ENCODE assay signal across 8 mouse cellular contexts in the genomic region with DNA sequence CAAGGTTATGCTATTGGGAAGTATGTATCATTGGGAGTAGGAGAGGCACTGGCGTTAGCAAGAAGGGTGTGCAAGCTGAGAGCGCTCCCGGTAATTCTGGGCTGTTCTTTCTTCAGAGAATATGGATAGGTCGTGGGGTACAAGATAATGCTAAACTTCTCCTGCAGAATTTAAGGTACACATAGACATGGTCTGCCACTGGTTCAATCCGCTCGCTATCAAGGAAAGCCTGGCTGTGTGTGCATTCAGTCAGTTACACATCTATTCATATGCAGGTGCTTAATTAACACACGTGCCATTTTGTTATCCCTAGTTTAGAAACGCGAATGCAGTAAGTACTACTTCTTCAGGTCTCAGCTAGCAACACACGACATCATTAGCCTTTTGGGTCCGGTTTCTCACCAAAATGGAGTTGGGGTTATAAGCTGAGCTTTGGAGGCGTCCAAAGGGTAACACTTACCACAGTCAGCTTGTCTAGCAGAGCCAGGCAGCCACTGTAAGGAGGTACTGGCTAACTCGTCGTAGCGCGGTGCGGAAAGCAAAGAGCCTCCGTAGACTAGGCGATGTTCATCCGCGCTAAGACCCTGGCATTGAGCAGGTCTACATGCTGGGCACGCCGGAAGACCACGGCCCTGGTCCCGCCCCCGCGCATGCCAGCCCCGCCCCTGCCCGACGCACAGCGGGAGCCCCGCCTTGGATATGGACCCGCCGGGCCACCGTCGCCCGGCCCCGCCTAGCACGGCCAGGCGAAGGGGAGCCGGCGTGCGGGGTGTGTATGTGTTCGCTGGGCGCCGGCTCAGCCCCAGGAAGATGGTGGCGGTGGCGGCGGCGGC. TPM values are rescaled to one million over a fixed set of nuclear protein-coding genes. Genes with fewer than 3 reads are reported as not detected.
DNase-seq lines count a peak whose midpoint lies in the region; ATAC-seq and TF ChIP-seq lines count a peak whose summit lies in the region.

TSS of gene 4930402H24Rik (minus strand) at position 656 of the 833 bp plus-strand sequence.
TSS of gene Atrn (plus strand) at position 745 of the 833 bp plus-strand sequence.

- peak within 1 kb of the TSS; percentile 90 for H3K27ac ChIP-seq in forebrain, postnatal 0 days (ENCODE audit: low read depth, low read length)
- H3K27ac ChIP-seq in lung, embryonic 15.5 days, result peak within 1 kb of the TSS; percentile 76

- H3K9me3 ChIP-seq in G1E (replicated peaks), result no peaks in the 10 kb centered on the region
- no peaks in the 10 kb centered on the region for H3K9me3 ChIP-seq in forebrain, postnatal 0 days (ENCODE audit: low read length)
- no peaks in the 10 kb centered on the region for H3K9me3 ChIP-seq in lung, embryonic 15.5 days

- WGBS in forebrain, postnatal 0 days, result 6% methylated on average over 40 of the region's 50 CpGs
- WGBS in lung, embryonic 15.5 days, result 3% methylated on average over 46 of the region's 50 CpGs

- peak within 1 kb of the TSS; percentile 96 for H3K4me3 ChIP-seq in G1E (ENCODE audit: low read depth, low read length)
- H3K4me3 ChIP-seq in forebrain, postnatal 0 days (ENCODE audit: low read depth, low read length), result peak within 1 kb of the TSS; percentile 90
- peak within 1 kb of the TSS; percentile 100 for H3K4me3 ChIP-seq in lung, embryonic 15.5 days

- ATAC-seq in G1E (ENCODE audit: extremely low read depth, insufficient number of reproducible peaks, low FRiP score, poor library complexity, severe bottlenecking), result peak; percentile 92
- peak; percentile 98 for ATAC-seq in forebrain, postnatal 0 days
- peak; percentile 99 for ATAC-seq in lung, embryonic 15.5 days (ENCODE audit: borderline replicate concordance, extremely low read depth, low FRiP score, low TSS enrichment)

- H3K27me3 ChIP-seq in G1E (ENCODE audit: insufficient read depth, low read length), result no peaks in the 10 kb centered on the region
- no peaks in the 10 kb centered on the region for H3K27me3 ChIP-seq in forebrain, postnatal 0 days (ENCODE audit: insufficient read depth, low read length)
- H3K27me3 ChIP-seq in lung, embryonic 15.5 days, result no peaks in the 10 kb centered on the region

- DNase-seq in G1E (ENCODE audit: low spot score), result peak; percentile 90
- peak; percentile 82 to 97 for DNase-seq in cerebellum, adult 18-20 months
- peak; percentile 96 for DNase-seq in forebrain, postnatal 0 days
- peak; percentile 94 for DNase-seq in heart, postnatal 4 days
- peak; percentile 73 to 87 for DNase-seq in layer of hippocampus, adult 8-10 months (ENCODE audit: low spot score in 2 of 2)
- DNase-seq in ovary, adult 18-20 months (ENCODE audit: low spot score), result peak; percentile 90
- DNase-seq in thymus, postnatal 0 days (ENCODE audit: low spot score), result peak; percentile 97

- TF ChIP-seq CTCF in G1E (IDR thresholded peaks at IDR 0.05; ENCODE audit: low read depth, low read length), result no peak
- TF ChIP-seq CTCF in forebrain, postnatal 0 days (IDR thresholded peaks at IDR 0.05; ENCODE audit: low read depth), result no peak

- peak within 1 kb of the TSS; percentile 97 for H3K9ac ChIP-seq in forebrain, postnatal 0 days
- H3K9ac ChIP-seq in lung, embryonic 15.5 days, result peak within 1 kb of the TSS; percentile 88

- H3K4me1 ChIP-seq in G1E (ENCODE audit: insufficient read depth, low read depth, low read length), result peaks cover 26% of the 10 kb centered on the region
- peaks cover 19% of the 10 kb centered on the region for H3K4me1 ChIP-seq in forebrain, postnatal 0 days (ENCODE audit: insufficient read depth)
- peaks cover 12% of the 10 kb centered on the region for H3K4me1 ChIP-seq in lung, embryonic 15.5 days

- peaks cover 29% of the 10 kb centered on the region for H3K36me3 ChIP-seq in G1E (replicated peaks)
- H3K36me3 ChIP-seq in forebrain, postnatal 0 days (ENCODE audit: insufficient read depth), result no peaks in the 10 kb centered on the region
- H3K36me3 ChIP-seq in lung, embryonic 15.5 days, result no peaks in the 10 kb centered on the region

- H3K4me2 ChIP-seq in forebrain, postnatal 0 days (ENCODE audit: low read depth), result peak within 1 kb of the TSS; percentile 81
- peak within 1 kb of the TSS; percentile 76 for H3K4me2 ChIP-seq in lung, embryonic 15.5 days

RNA-seq across cellular contexts. Expression of gene 4930402H24Rik, which starts in this region (rescaled TPM):
- 16.7 and 23.8 TPM in 2 replicates for total RNA-seq in G1E (2014; fragmentation: Nextera tagmentation)
- 11.8 and 12.5 TPM in 2 replicates for total RNA-seq in G1E (2017)
- polyA plus RNA-seq in G1E (2012), result 3.4 and 3.5 TPM in 2 replicates
- 88.5 and 97.9 TPM in 2 replicates for total RNA-seq in forebrain, postnatal 0 days (2014; rRNA removed)
- polyA plus RNA-seq in forebrain, postnatal 0 days (2015; fragmentation: Nextera tagmentation; extraction: Ambion mirVana), result 31.3 and 49.2 TPM in 2 replicates
- 10 to 100 TPM; 80.1 to 86.3 TPM for total RNA-seq in heart, postnatal 4 days (2021)
- 100 to 1,000 TPM in 1 of 4 experiments, 10 to 100 TPM in 3; 74.4 to 113 (median 91.0) TPM for total RNA-seq in layer of hippocampus, adult 8-10 months (2022)
- polyA plus RNA-seq in lung, embryonic 15.5 days (2015; fragmentation: Nextera tagmentation; extraction: Ambion mirVana), result 26.2 and 29.0 TPM in 2 replicates
- polyA plus RNA-seq in thymus, postnatal 0 days (2015; fragmentation: Nextera tagmentation; extraction: Ambion mirVana), result 11.0 and 11.2 TPM in 2 replicates

RNA-seq across cellular contexts. Expression of gene Atrn, which starts in this region (rescaled TPM):
- total RNA-seq in G1E (2014; fragmentation: Nextera tagmentation) (17.2 and 19.2 TPM in 2 replicates), G1E (2017) (10.2 and 10.6 TPM in 2 replicates)
- 1.7 and 1.8 TPM in 2 replicates for polyA plus RNA-seq in G1E (2012)
- 61.2 and 80.3 TPM in 2 replicates for total RNA-seq in forebrain, postnatal 0 days (2014; rRNA removed)
- 9.1 and 11.4 TPM in 2 replicates for polyA plus RNA-seq in forebrain, postnatal 0 days (2015; fragmentation: Nextera tagmentation; extraction: Ambion mirVana)
- total RNA-seq in heart, postnatal 4 days (2021), result 10 to 100 TPM; 27.6 to 28.8 TPM
- 100 to 1,000 TPM in 3 of 4 experiments, 10 to 100 TPM in 1; 98.2 to 108 (median 104) TPM for total RNA-seq in layer of hippocampus, adult 8-10 months (2022)
- polyA plus RNA-seq in lung, embryonic 15.5 days (2015; fragmentation: Nextera tagmentation; extraction: Ambion mirVana), result 5.4 and 5.5 TPM in 2 replicates
- polyA plus RNA-seq in thymus, postnatal 0 days (2015; fragmentation: Nextera tagmentation; extraction: Ambion mirVana), result 3.0 and 5.0 TPM in 2 replicates

Comparison
In these comparisons a context has a peak if more than half of its experiments do, and no peak if none do; other contexts are left out.
1. Peak in every context shown above with its lines: DNase-seq, ATAC-seq, H3K4me3 ChIP-seq and H3K27ac ChIP-seq.